Mouse (Mus musculus) retina, postnatal 7 days (tissue): ENCODE results near the gene Doc2g.

Experiments
- DNase-seq: peaks from one replicate; pipeline ENCODE4 v3.0.0-alpha.2; 2012; ENCODE audit warnings: low read depth, low spot score

Gene Doc2g

DNA sequence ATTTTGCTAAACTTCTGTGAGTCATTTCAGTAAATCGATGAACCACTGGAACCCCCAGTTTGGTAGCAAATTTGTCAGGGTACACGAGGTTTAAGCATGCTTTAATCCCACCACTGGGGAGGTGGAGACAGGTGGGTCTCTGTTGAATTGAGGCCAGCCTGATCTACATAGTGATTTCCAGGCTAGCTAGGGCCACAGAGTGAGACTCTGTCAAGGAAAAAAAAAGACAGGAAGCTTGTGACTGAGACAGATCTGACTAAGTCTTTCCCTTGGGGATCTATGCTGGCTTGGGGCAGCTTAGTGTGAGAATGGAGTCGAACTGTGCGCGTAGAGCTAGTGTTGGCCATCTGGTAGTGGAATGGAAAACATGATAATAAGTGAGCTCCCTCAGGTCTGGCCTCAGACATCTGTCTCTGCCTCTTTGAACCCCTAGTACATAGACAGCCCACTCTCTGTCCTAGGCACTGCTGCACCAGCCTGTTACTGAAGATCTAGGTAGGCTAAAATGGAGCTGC is 49.5 kb downstream of the Doc2g start:
- DNase-seq, result no peak

DNA sequence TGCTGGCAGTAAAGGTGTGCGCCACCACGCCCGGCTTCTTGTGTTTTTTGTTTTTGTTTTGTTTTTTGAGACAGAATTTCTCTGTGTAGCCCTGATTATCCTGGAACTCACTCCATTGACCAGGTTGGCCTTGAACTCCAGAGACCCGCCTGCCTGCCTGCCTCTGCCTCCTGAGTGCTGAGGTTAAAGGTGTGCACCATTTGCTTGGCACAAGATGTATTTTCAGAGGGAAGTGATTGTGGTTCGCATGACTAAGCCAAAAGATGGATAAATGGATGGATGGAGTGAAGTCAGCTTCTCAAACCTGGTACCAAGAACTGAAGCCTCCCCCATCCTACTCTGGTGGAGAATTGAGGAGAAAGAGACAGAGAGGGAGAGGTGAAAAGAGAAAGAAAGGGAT is 51.5 kb downstream of the Doc2g start:
- DNase-seq, result no peak

GRCm38 (mm10) chr19:4055216-4055946 is 52.3 kb downstream of the Doc2g start:
- no peak for DNase-seq

DNA sequence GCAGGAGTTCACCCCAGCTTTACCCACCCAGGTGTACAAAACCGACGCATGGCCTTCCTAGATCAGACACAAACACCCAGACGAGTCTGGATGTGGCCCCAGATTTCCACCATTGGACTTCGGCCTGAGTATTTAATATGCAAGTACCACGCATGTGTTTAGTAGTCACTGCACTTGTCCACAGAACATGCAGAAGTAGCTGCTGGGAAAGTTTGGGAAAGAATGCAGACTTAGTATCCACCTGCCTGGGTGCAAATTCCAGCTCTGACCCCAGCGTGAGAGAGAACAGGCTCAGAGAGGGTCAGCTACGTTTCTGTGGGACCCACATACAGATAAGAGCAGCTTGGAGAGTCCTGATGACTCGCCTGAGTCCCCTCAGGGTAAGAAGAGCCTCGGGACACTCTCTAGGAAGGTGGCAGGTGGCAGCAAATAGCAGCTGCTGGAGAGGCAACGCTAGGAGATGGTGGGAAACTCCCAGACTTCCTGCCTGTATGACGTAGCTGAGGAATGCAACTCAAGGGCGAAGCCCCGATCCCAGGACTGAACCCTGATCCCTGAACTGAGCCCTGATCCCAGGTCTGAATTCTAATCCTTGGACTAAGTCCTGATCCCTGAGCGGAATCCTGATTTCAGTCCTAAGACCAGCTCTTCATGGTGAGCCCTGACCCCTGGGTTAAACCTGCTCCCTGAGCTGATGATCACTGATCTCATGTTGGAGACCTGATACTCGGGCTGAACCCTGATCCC is 53.0 kb downstream of the Doc2g start:
- no peak for DNase-seq
